Mouse (Mus musculus) kidney, adult 2 months (tissue): ENCODE measurements around the gene Ptges3.

Experiments
- CTCF ChIP-seq: fragments of 200-500 bp; conservative IDR thresholded peaks from 2 replicates; pipeline ENCODE4 v1.5.1; 2011; ENCODE audit warnings: low read depth, mild to moderate bottlenecking, control low read depth, low read length, moderate library complexity, mixed read lengths; ENCODE audit not compliant: insufficient read depth, insufficient read length
- POLR2A ChIP-seq: fragments of 200-500 bp; IDR thresholded peaks from one replicate; pipeline ENCODE4 v1.6.1; 2011; ENCODE audit warnings: low read depth, low read length, control low read depth

DNA sequence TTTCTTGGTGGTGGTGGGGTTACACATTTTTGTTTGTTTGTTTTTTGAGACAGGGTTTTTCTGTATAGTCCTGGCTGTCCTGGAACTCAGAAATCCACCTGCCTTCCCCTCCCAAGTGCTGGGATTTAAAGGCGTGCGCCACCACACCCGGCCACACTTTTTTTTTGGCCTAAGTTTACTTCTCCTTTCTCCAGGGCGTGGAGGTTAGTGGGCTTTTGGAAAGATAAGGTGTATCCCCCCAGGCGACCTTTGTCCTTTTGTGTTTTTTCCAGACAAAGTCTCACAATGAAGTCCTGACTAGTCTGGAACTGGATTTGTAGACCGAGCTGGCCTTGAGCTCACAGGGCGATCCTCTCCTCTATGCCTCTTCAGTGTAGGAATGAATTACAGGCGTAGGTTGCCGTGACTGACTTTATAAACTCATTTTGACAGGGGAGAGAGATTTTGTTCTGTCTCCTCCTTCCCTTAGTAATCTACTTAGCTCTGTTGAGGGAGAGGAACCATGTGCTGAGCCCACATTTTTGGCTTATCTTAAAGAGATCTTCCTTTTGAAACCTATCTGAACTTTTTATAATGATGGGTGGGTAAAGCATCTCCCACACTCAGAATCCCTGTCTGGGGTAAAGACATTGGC is 36.4 kb downstream of the Ptges3 start:
- TF ChIP-seq CTCF, result no peak
- TF ChIP-seq POLR2A, result no peak
